In genomic region chr9:115356731-115357458, GRCm38 (mm10) we compare ENCODE assay signal across 10 mouse cellular contexts. TPM values are rescaled to one million over a fixed set of nuclear protein-coding genes. Genes with fewer than 3 reads are reported as not detected.
DNase-seq lines count a peak whose midpoint lies in the region; ATAC-seq and TF ChIP-seq lines count a peak whose summit lies in the region.
"Had no signal": no experiment of that assay in that cellular context is flagged by ENCODE, and none has a peak within 500 bp of the region (broad histone marks: within the 10 kb centered on the region; RNA-seq: fewer than 3 reads in every experiment).

No protein-coding gene starts in this region.

- ATAC-seq in embryonic facial prominence, embryonic 11.5 days (replicated peaks; ENCODE audit: insufficient number of reproducible peaks, low FRiP score, low TSS enrichment, low read depth), result 0 out of 2 replicates have a peak, but pooled peaks have one; percentile 72
- ATAC-seq in stomach, postnatal 0 days (ENCODE audit: low FRiP score, low TSS enrichment), result peak; percentile 94

- TF ChIP-seq CTCF in stomach, postnatal 0 days (IDR thresholded peaks at IDR 0.05; ENCODE audit: low read depth), result no peak

- WGBS in embryonic facial prominence, embryonic 11.5 days, result 41% methylated on average over 19 of the region's 19 CpGs
- WGBS in limb, embryonic 10.5 days, result 21% methylated on average over 19 of the region's 19 CpGs
- WGBS in stomach, postnatal 0 days, result 42% methylated on average over 19 of the region's 19 CpGs

- no peak overlapping the region for H3K4me2 ChIP-seq in embryonic facial prominence, embryonic 11.5 days (ENCODE audit: low read depth, low read length)
- peak overlapping the region; percentile 23; the same call in 1 of the 2 replicates for H3K4me2 ChIP-seq in stomach, postnatal 0 days (replicated peaks; ENCODE audit: low read depth)

- no peak overlapping the region for H3K9ac ChIP-seq in embryonic facial prominence, embryonic 11.5 days (replicated peaks; ENCODE audit: low read length)
- H3K9ac ChIP-seq in stomach, postnatal 0 days (ENCODE audit: low read length), result no peak overlapping the region

- no peaks in the 10 kb centered on the region for H3K9me3 ChIP-seq in embryonic facial prominence, embryonic 11.5 days (replicated peaks; ENCODE audit: control insufficient read depth, low read length)
- H3K9me3 ChIP-seq in limb, embryonic 10.5 days (replicated peaks), result no peaks in the 10 kb centered on the region
- no peaks in the 10 kb centered on the region for H3K9me3 ChIP-seq in stomach, postnatal 0 days (ENCODE audit: control insufficient read depth, low read length)

- H3K27me3 ChIP-seq in embryonic facial prominence, embryonic 11.5 days (ENCODE audit: control insufficient read depth, insufficient read depth, low read length), result no peaks in the 10 kb centered on the region
- H3K27me3 ChIP-seq in limb, embryonic 10.5 days (ENCODE audit: low read depth, poor library complexity, severe bottlenecking), result no peaks in the 10 kb centered on the region
- H3K27me3 ChIP-seq in stomach, postnatal 0 days (ENCODE audit: control insufficient read depth, insufficient read depth, low read length), result no peaks in the 10 kb centered on the region

- intact Hi-C loops in left cerebral cortex, postnatal 25 days (cut with DNase I), result no loop called here

- no peak overlapping the region for H3K27ac ChIP-seq in embryonic facial prominence, embryonic 11.5 days (replicated peaks; ENCODE audit: low read depth, low read length)
- H3K27ac ChIP-seq in limb, embryonic 10.5 days, result 0 out of 2 replicates have a peak overlapping the region, but pooled peaks have one; percentile 6
- H3K27ac ChIP-seq in stomach, postnatal 0 days (replicated peaks), result peak overlapping the region; percentile 84

- DNase-seq in kidney, postnatal 4 days, result peak; percentile 13 to 49
- DNase-seq in kidney, postnatal 36 days, result no peak
- peak; percentile 31 for DNase-seq in embryonic facial prominence, embryonic 11.5 days (ENCODE audit: low spot score)
- no peak for DNase-seq in limb, embryonic 10.5 days (ENCODE audit: low spot score)
- peak; percentile 92 for DNase-seq in stomach, postnatal 0 days (ENCODE audit: low spot score)
- no peak for DNase-seq in right cerebral cortex, postnatal 25 days
- no peak for DNase-seq in left cerebral cortex, postnatal 25 days (ENCODE audit: low spot score in 2 of 2)
- DNase-seq: heart, postnatal 14 days; right cerebral cortex, adult 18-20 months had no signal

- no peaks in the 10 kb centered on the region for H3K4me1 ChIP-seq in embryonic facial prominence, embryonic 11.5 days (ENCODE audit: control insufficient read depth, insufficient read depth, low read length)
- peaks cover 22% of the 10 kb centered on the region for H3K4me1 ChIP-seq in limb, embryonic 10.5 days
- no peaks in the 10 kb centered on the region; the same call in 1 of the 2 replicates for H3K4me1 ChIP-seq in stomach, postnatal 0 days (replicated peaks; ENCODE audit: control insufficient read depth, insufficient read depth)

- peak; percentile 89 for TF ChIP-seq EP300 in stomach, postnatal 0 days (optimal IDR thresholded peaks at IDR 0.05)

- no peaks in the 10 kb centered on the region for H3K36me3 ChIP-seq in embryonic facial prominence, embryonic 11.5 days (replicated peaks; ENCODE audit: control insufficient read depth, insufficient read depth, low read depth, low read length)
- H3K36me3 ChIP-seq in limb, embryonic 10.5 days, result no peaks in the 10 kb centered on the region
- no peaks in the 10 kb centered on the region for H3K36me3 ChIP-seq in stomach, postnatal 0 days (ENCODE audit: control insufficient read depth, insufficient read depth, low read length)

- H3K4me3 ChIP-seq in embryonic facial prominence, embryonic 11.5 days (ENCODE audit: low read depth, low read length), result no peak overlapping the region
- no peak overlapping the region for H3K4me3 ChIP-seq in limb, embryonic 10.5 days
- H3K4me3 ChIP-seq in stomach, postnatal 0 days (ENCODE audit: low read depth, low read length), result no peak overlapping the region
- H3K4me3 ChIP-seq: myocyte had no signal

RNA-seq across cellular contexts. Expression of gene Stt3b, which starts 46.7 kb away (rescaled TPM):
- polyA plus RNA-seq in embryonic facial prominence, embryonic 11.5 days (2014; fragmentation: Nextera tagmentation; extraction: Ambion mirVana), result 111 and 118 TPM in 2 replicates
- 102 and 105 TPM in 2 replicates for polyA plus RNA-seq in limb, embryonic 10.5 days (2016; fragmentation: Nextera tagmentation; extraction: Ambion mirVana)
- 48.9 and 49.6 TPM in 2 replicates for polyA plus RNA-seq in stomach, postnatal 0 days (2015; fragmentation: Nextera tagmentation; extraction: Ambion mirVana)
- 100 to 1,000 TPM in 1 of 2 experiments, 10 to 100 TPM in 1; 85.2 to 100 TPM for total RNA-seq in left cerebral cortex, postnatal 25 days (2021)

Comparison
In these comparisons a context has a peak if more than half of its experiments do, and no peak if none do; other contexts are left out.
1. DNase-seq: peak in kidney, postnatal 4 days (2 of 2), embryonic facial prominence, embryonic 11.5 days (single experiment) and stomach, postnatal 0 days (single experiment); none in kidney, postnatal 36 days (0 of 2), limb, embryonic 10.5 days (single experiment), right cerebral cortex, postnatal 25 days (single experiment) and left cerebral cortex, postnatal 25 days (0 of 2).